Mouse (Mus musculus) limb, embryonic 12.5 days (tissue): ENCODE data around the gene Ckm. TPM values are rescaled to one million over a fixed set of nuclear protein-coding genes. Genes with fewer than 3 reads are reported as not detected.
A peak's percentile ranks its signal among the peaks of the same experiment; 100 is the strongest.

Source experiments
- ATAC-seq: fragments of 200-750 bp; cut with Nextera tagmentation; 2 replicates; pipeline ENCODE4 v1.8.0; 2017; ENCODE audit warnings: low read depth, moderate TSS enrichment; ENCODE audit not compliant: insufficient number of reproducible peaks, insufficient read depth, low FRiP score, low TSS enrichment
- H3K27ac ChIP-seq: fragments of 300-500 bp; sonication (generic); 2 replicates; pipeline ENCODE4 v1.5.1; 2016; ENCODE audit warnings: mild to moderate bottlenecking, moderate library complexity
- H3K27me3 ChIP-seq: fragments of 300-500 bp; sonication (generic); 2 replicates; pipeline ENCODE4 v1.6.1; 2016; ENCODE audit warnings: mild to moderate bottlenecking, moderate library complexity
- H3K36me3 ChIP-seq: fragments of 300-500 bp; sonication (generic); 2 replicates; pipeline ENCODE4 v1.6.1; 2016; ENCODE audit warnings: mild to moderate bottlenecking, moderate library complexity
- H3K4me1 ChIP-seq: fragments of 300-500 bp; sonication (generic); replicated peaks from 2 replicates; pipeline ENCODE4 v1.6.1; 2016
- H3K4me2 ChIP-seq: fragments of 300-500 bp; sonication (generic); 2 replicates; pipeline ENCODE4 v1.6.1; 2016; ENCODE audit warnings: mild to moderate bottlenecking, moderate library complexity
- H3K4me3 ChIP-seq: fragments of 300-500 bp; sonication (generic); replicated peaks from 2 replicates; pipeline ENCODE4 v1.5.1; 2016; ENCODE audit warnings: mild to moderate bottlenecking
- H3K9ac ChIP-seq: fragments of 300-500 bp; sonication (generic); replicated peaks from 2 replicates; pipeline ENCODE4 v1.6.1; 2016; ENCODE audit warnings: mild to moderate bottlenecking, moderate library complexity
- H3K9me3 ChIP-seq: fragments of 300-500 bp; sonication (generic); 2 replicates; pipeline ENCODE4 v1.6.1; 2016; ENCODE audit warnings: mild to moderate bottlenecking, moderate library complexity
- WGBS: fragments of 180-500 bp; shearing (Covaris S2); methylation state at CpG from one replicate; pipeline ENCODE4 v1.1.7; 2016; 5-methylcytosine and 5-hydroxymethylcytosine counted together
- polyA plus RNA-seq: library from polyadenylated mRNA; unstranded; fragments of >200 nt; fragmentation: Nextera tagmentation; extraction: Ambion mirVana; gene quantifications from 2 replicates; pipeline ENCODE4 v1.2.1, GENCODE M21; 2016

Gene Ckm
- polyA plus RNA-seq, 1 experiment from 2014 or later: 0.25 TPM

DNA sequence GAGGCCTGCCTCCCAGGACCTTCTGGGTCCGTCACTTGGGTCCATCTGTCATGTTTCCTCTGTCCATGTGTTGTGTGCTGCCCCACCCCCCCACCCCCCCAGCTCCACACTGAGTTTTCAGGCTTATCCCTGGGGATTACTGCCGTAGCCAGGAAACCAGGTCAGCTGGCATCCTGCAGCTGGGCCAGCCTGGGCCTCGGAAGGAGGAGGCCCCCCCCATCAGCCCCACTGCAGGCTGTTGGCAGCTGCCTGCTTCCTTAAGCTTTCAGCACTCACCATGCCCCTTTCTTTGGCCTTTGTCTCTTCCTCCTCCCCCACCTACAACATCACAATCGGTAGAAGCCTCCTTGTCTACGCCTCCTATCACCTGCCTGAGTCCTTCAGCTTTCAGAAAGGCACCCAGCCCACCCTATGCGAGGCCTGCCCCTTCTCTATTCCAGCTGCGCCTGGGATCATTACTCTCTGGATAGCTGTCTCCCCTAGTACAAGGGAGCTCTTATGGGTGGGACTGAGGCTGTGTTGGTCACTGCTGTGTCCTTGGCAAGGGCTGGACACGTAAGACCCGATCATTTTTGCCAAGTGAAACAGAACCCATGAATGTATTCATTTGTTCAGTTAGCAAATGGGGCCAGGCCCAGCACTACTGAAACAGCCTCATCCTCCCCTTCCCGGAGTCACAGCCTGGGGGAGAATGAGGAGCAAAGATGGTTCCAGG lies 15.7 kb upstream of the Ckm start:
- Histone ChIP-seq H3K4me1 (no peaks in the 10 kb centered on the region), H3K9ac (no peak overlapping the region), H3K27me3 (no peaks in the 10 kb centered on the region), H3K9me3 (no peaks in the 10 kb centered on the region), H3K27ac (no peak overlapping the region), H3K4me3 (no peak overlapping the region), H3K4me2 (no peak overlapping the region), H3K36me3 (peaks cover 99% of the 10 kb centered on the region)
- 84% methylated on average over 10 of the region's 10 CpGs for WGBS
- ATAC-seq: no peak

DNA sequence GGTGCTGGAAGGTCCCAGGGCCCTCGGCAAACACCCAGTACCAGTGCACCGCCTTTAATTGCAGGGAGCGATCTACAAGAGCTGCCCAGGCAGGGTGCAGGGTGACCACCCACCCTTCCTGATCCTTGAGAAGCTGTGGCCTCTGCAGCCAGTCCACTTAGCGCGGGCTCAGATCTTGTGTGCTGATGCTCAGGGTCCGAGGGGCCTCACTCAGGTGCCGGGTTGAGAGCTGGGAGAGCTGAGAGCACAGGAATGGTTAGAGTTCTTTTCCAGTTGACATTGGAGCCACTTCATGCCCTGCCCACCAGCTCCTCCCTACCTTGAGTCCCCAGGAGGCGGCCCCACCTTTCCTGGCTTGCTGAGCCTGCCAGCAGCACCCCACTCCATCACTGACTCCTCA lies 10.1 kb upstream of the Ckm start:
- H3K4me3 ChIP-seq: no peak overlapping the region

DNA sequence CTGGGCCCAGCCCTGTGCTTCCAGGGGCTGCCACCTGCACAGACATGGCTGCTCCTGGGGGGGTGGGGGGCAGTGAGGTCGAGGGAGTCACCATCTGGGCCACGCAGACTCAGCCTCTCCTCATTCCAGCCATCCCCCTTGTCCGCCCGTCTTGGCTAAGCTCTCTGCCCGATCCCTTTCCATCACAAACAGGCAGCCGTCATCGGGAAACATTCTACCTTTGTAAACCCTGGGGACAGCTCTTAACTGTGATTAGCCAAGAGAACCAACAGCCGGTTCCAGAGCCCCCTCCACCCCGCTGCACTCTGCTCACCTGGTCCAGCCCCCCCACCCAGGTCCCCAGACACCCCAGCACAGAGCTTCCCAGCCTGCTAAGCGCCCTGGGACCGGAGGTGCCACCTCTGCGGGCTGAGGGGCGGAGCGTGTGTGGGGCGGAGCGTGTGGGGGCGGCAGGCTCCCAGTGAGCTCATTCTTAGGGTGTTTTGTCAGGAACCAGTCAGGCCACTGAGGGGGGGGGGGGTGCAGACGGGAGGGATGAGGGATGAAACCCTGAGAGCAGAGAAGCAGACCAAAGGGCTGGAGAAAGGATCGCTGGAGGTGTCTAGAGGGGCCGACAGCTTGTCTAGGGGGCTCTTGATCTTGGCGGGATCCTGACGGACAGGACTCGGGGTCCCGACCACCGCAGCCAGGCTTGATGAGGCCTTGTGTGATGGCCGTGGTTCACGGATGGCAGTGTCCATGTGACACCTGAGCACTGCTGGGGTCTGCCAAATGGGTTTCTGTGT lies 4.9 kb upstream of the Ckm start:
- 1% methylated on average over 27 of the region's 27 CpGs for WGBS
- Histone ChIP-seq H3K36me3 (peaks cover 13% of the 10 kb centered on the region), H3K4me3 (peak overlapping the region; percentile 38), H3K9ac (peak overlapping the region; percentile 53), H3K27me3 (peaks cover 60% of the 10 kb centered on the region), H3K9me3 (peaks cover 8% of the 10 kb centered on the region), H3K27ac (0 out of 2 replicates have a peak overlapping the region, but pooled peaks have one; percentile 29), H3K4me1 (peaks cover 22% of the 10 kb centered on the region), H3K4me2 (peak overlapping the region; percentile 62)
- peak; percentile 44; the same call in 1 of the 2 replicates for ATAC-seq

More for the DNA sequence above, 10.1 kb upstream of the Ckm start:
- WGBS: 95% methylated on average over 8 of the region's 8 CpGs
- Histone ChIP-seq H3K36me3 (peaks cover 65% of the 10 kb centered on the region), H3K9me3 (no peaks in the 10 kb centered on the region), H3K4me2 (no peak overlapping the region), H3K4me1 (peaks cover 5% of the 10 kb centered on the region), H3K27me3 (peaks cover 8% of the 10 kb centered on the region), H3K9ac (no peak overlapping the region), H3K27ac (no peak overlapping the region)
- ATAC-seq: no peak

DNA sequence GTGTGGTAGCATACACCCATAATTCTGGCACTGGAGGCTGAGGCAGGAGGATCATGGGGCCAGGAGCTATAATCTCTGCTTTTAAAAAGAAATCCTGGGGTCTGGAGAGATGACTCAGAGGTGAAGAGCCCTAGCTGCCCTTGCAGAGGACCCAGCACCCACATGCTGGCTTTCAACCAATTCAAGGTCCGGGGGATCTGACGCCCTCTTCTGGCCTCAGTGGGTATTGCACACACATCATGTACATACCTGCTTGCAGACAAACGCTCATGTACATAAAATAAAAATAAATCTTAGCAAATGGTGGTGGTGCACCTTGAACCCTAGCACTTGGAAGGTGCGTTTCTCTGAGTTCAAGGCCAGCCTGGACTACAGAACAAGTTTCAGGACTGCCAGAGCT lies 3.6 kb upstream of the Ckm start:
- Histone ChIP-seq H3K27me3 (peaks cover 71% of the 10 kb centered on the region), H3K4me1 (peaks cover 22% of the 10 kb centered on the region), H3K9ac (no peak overlapping the region), H3K9me3 (peaks cover 8% of the 10 kb centered on the region), H3K36me3 (no peaks in the 10 kb centered on the region), H3K4me2 (no peak overlapping the region), H3K27ac (no peak overlapping the region), H3K4me3 (no peak overlapping the region)
- ATAC-seq: no peak
- WGBS: 84% methylated on average over 4 of the region's 4 CpGs

- ATAC-seq: no peak
- no peak overlapping the region for H3K4me2 ChIP-seq
- H3K4me3 ChIP-seq: no peak overlapping the region
Observed at GRCm38 (mm10) chr7:19402535-19403112, 2.0 kb upstream of the Ckm start.

GRCm38 (mm10) chr7:19403731-19404296 lies 762 bp upstream of the Ckm start, which contains the start of gene Klc3:
Gene Klc3 (minus strand): TSS chr7:19404104.
- H3K4me1 ChIP-seq: peaks cover 22% of the 10 kb centered on the region
- under 1% methylated on average over 62 of the region's 62 CpGs for WGBS
- no peaks in the 10 kb centered on the region for H3K36me3 ChIP-seq
- peak within 1 kb of the TSS; percentile 69 for H3K4me3 ChIP-seq
- H3K27me3 ChIP-seq: peaks cover 78% of the 10 kb centered on the region
- no peak within 1 kb of the TSS for H3K27ac ChIP-seq
- H3K9ac ChIP-seq: peak within 1 kb of the TSS; percentile 58
- H3K4me2 ChIP-seq: peak within 1 kb of the TSS; percentile 98
- peaks cover 8% of the 10 kb centered on the region for H3K9me3 ChIP-seq
- ATAC-seq: no peak

More at GRCm38 (mm10) chr7:19402535-19403112, 2.0 kb upstream of the Ckm start:
- peaks cover 80% of the 10 kb centered on the region for H3K27me3 ChIP-seq
- no peak overlapping the region for H3K9ac ChIP-seq
- no peaks in the 10 kb centered on the region for H3K36me3 ChIP-seq
- 78% methylated on average over 9 of the region's 9 CpGs for WGBS
- no peak overlapping the region for H3K27ac ChIP-seq
- H3K9me3 ChIP-seq: peaks cover 8% of the 10 kb centered on the region
- peaks cover 22% of the 10 kb centered on the region for H3K4me1 ChIP-seq

DNA sequence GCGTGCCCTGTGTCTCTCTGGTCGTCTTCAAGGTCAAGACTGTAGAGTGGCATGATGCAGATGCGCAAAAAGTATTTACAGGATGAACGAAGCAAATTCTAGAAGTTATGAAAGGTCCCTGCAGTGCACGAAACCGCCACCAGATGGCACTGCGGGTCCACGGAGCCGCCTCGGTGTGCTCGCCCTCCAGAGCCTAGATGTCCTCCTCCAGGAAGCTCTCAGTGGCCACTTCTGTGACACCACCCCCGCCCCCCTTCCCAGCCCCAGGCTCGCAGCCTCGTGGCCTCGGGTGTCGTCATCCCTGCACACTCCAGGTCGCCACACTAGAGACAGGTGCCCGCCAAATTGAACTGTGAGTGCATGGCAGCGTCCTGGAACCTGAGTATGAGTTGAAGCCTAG lies 841 bp downstream of the Ckm start:
- peaks cover 17% of the 10 kb centered on the region for H3K4me1 ChIP-seq
- H3K9me3 ChIP-seq: peaks cover 8% of the 10 kb centered on the region
- H3K27ac ChIP-seq: no peak overlapping the region
- H3K4me3 ChIP-seq: no peak overlapping the region
- no peak for ATAC-seq
- H3K27me3 ChIP-seq: peaks cover 66% of the 10 kb centered on the region
- H3K36me3 ChIP-seq: no peaks in the 10 kb centered on the region
- H3K4me2 ChIP-seq: peak overlapping the region; percentile 30; the same call in 1 of the 2 replicates
- H3K9ac ChIP-seq: no peak overlapping the region
- 4% methylated on average over 19 of the region's 19 CpGs for WGBS

- Histone ChIP-seq H3K4me1 (peaks cover 5% of the 10 kb centered on the region), H3K4me3 (no peak overlapping the region), H3K36me3 (no peaks in the 10 kb centered on the region), H3K4me2 (no peak overlapping the region), H3K27me3 (peaks cover 25% of the 10 kb centered on the region), H3K9ac (no peak overlapping the region), H3K9me3 (peaks cover 5% of the 10 kb centered on the region; the same call in 1 of the 2 replicates), H3K27ac (no peak overlapping the region)
- peak; percentile 48 for ATAC-seq
- 46% methylated on average over 6 of the region's 6 CpGs for WGBS
Observed at GRCm38 (mm10) chr7:19409753-19410152, 5.2 kb downstream of the Ckm start.

- H3K36me3 ChIP-seq: no peaks in the 10 kb centered on the region
- H3K9ac ChIP-seq: no peak overlapping the region
- WGBS: 73% methylated on average over 11 of the region's 11 CpGs
- no peak overlapping the region for H3K4me2 ChIP-seq
- peaks cover 5% of the 10 kb centered on the region for H3K4me1 ChIP-seq
- H3K27me3 ChIP-seq: peaks cover 24% of the 10 kb centered on the region
- H3K4me3 ChIP-seq: no peak overlapping the region
- H3K9me3 ChIP-seq: peaks cover 5% of the 10 kb centered on the region; the same call in 1 of the 2 replicates
- no peak for ATAC-seq
- peak overlapping the region; percentile 8; the same call in 1 of the 2 replicates for H3K27ac ChIP-seq
Observed at GRCm38 (mm10) chr7:19410766-19411344, 6.3 kb downstream of the Ckm start.

- peaks cover 5% of the 10 kb centered on the region for H3K4me1 ChIP-seq
- peaks cover 5% of the 10 kb centered on the region; the same call in 1 of the 2 replicates for H3K9me3 ChIP-seq
- peaks cover 28% of the 10 kb centered on the region for H3K27me3 ChIP-seq
- WGBS: 80% methylated on average over 5 of the region's 5 CpGs
- H3K36me3 ChIP-seq: no peaks in the 10 kb centered on the region
- H3K27ac ChIP-seq: no peak overlapping the region
- H3K4me3 ChIP-seq: no peak overlapping the region
- H3K9ac ChIP-seq: no peak overlapping the region
- no peak for ATAC-seq
- no peak overlapping the region for H3K4me2 ChIP-seq
Observed at GRCm38 (mm10) chr7:19411783-19412182, 7.2 kb downstream of the Ckm start.
